Mouse (Mus musculus) Muller cell, postnatal 12 days (primary cell): ENCODE results near the gene Ackr1.
"Not testable (repeated sequence)": the region's sequence is repeated elsewhere in the genome, so short reads cannot be mapped to it uniquely, and the experiment has no call there.

Source experiments
- DNase-seq: peaks from one replicate; pipeline ENCODE4 v3.0.0-alpha.2; 2015; ENCODE audit errors: inconsistent ontology term

Ackr1 gene

GRCm38 (mm10) chr1:173349192-173349591 lies 15.6 kb upstream of the Ackr1 start:
- DNase-seq = no peak

DNA sequence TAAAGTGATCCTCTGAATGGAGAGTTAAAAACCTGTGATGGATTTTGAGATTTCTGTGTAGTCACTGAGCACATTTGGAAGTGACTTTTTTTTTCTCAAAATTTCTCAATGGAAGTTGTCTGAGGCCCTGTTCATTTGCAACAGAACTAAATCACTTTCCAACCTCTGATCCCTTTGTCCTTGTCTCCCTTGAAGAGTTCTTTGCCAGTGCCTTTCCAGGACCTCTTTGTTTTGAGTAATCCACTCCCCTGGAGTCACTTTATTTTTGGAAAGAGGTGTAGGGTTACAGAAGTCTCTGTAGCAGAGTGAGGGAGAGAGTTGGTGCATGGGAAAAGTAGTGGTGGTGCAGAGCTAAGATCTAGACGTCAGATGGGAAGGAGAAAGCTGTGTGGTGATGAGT lies 15.0 kb upstream of the Ackr1 start:
- no peak for DNase-seq

DNA sequence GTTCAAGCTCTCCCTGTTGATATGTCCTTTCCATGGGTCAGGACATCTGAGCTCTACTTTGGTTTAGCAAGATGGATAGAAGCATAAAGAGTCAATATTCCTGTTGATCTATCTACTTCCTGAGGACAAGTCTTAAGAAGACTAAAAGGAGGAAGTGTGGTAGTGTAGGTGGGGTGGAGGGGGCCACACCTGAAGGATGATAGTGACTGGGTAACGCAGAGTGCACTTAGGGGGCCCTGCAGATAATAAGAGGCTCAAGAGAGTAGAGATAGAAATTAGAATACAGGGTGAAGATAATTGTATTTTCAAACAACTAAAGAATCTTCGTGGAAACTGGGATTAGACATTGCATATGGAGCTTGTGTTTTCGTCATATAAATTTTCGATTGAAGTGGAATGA lies 11.6 kb upstream of the Ackr1 start:
- DNase-seq = no peak

DNA sequence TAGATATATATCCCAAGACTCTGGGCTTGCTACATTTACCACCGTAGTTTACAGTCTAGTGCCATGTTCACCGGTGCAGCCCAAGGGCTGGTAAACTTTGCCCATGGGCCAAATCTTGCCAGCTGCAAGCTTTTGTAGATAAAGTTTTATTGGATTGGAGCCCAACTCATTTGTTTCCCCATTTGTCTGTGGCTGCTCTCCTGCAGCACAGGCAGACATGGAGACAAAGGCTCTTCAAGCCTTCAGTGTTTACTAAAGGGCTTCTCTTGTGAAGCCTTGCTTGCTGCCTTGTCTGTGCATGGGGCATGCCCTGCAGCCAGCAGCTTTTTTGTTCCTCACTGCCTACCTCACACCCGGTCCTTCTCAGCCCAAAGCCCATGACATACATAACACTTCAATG lies 10.4 kb upstream of the Ackr1 start:
- DNase-seq = no peak

DNA sequence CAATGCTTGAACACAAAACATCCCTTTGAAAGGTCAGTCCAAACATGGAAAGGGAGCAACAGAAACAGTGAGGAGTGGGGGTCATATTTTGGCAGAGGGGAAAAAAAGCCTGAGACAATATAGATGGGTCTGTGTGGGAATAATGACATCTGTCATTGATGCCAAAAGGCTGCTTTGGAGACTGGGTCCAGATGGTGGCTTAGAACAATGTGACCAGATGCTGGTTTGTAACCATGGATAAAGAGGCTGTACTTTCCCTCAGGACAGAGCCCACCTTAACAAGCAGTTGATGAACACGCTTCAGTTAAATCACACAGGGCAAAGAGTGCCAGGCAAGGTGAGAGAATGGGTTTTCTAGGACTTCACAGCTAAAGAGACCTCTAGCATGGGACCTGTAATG lies 8.9 kb upstream of the Ackr1 start:
- DNase-seq = no peak

- peak; percentile 33 for DNase-seq
Measured at GRCm38 (mm10) chr1:173339543-173339942, 6.0 kb upstream of the Ackr1 start.

DNA sequence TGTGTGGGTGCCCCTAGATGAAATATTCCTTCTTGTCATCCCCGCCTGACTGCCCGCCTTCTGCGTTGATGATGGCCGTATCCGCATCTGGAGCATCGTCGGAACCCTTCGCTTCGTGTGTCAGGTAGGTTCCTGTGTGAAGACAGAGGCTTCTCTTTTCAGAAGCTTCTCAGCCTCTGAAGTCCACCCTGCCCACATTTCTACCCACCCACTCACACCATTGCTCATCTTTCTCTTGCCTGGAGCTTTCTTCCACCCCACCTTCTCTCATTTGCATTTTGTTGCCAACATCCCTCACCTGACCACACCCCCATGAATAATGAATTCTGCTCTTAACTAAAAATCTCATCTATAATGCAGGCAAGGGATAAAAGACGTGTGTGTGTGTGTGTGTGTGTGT lies 3.5 kb upstream of the Ackr1 start:
- DNase-seq = no peak

GRCm38 (mm10) chr1:173335903-173336302 lies 2.4 kb upstream of the Ackr1 start:
- no peak for DNase-seq

DNA sequence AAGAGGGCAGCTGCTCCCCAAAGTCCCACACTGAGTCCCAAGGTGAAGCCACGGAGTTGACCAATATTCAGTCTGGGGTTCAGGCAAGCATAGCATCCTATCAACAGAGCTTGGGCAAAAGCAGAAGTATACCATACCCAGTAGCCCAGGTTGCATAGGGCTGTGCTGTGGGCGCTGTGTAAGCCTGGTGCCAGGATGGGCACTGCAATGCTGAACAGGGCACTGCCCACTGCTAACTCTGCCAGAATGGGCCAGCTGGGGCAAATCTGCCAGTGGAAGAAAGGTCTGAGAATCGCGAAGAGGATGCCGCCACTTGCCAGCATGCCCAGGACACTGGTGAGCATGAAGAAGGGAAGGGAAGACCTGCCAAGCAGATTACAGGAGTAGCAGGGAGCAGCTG lies 1.1 kb downstream of the Ackr1 start:
- DNase-seq = no peak

DNA sequence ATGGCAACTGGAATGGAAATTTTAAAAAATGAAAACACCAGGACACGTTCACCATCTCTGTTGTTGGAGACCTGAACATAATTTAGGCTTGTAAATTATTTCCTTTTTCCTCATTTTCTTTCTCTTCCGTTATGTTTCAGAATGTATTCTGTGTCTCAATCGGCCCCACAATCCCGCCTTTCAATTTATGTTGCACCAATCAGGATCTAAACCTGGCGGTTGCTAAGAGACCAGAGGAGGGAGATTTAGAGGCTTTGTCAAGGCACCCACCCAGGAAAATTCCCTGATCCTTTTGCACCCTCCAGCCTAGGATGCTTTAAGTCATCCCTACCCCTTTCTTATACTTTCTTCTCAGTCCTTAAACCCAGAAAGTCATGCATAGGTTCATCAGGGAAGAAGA lies 3.8 kb downstream of the Ackr1 start:
- DNase-seq = no peak

GRCm38 (mm10) chr1:173329185-173329584 lies 4.4 kb downstream of the Ackr1 start:
- DNase-seq = no peak

GRCm38 (mm10) chr1:173328446-173328845 lies 5.1 kb downstream of the Ackr1 start:
- no peak for DNase-seq

DNA sequence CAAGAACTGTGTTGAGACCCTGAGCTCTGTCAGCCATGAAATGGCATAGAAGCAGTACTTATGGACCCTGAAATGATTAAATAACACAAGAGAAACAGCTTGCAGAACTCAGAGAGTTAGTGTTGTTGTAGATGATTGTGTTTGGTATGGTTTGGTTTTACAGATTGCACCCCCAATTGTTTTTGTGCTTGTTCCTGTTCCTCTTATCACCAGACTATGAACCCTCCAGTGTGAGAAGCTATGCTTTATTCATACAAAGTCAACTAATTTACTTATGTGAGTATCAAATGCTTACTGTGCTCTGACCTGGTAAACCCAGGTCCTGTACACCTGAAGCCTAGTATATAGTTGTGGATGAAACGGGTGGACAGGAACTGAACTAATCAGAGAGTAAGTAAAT lies 7.0 kb downstream of the Ackr1 start:
- no peak for DNase-seq

DNA sequence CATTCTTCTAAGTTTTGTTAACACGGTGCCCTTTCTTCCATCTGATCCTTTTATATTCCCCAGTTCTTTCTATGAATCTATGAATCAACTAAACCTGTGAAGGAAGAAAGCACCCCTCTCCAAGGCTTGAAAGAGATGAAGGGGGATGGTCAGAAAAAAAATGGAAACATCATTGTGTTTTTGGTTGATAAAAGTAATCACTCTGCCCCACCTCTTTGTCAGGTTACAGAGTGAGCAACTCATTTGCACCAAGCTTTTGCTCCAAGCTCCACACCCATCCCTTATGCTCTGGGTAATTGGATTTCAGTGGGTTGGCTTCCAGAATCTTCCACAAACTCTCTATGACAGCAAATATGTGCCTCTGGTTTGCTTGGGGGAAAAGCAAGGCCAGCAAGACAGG lies 8.2 kb downstream of the Ackr1 start:
- no peak for DNase-seq

DNA sequence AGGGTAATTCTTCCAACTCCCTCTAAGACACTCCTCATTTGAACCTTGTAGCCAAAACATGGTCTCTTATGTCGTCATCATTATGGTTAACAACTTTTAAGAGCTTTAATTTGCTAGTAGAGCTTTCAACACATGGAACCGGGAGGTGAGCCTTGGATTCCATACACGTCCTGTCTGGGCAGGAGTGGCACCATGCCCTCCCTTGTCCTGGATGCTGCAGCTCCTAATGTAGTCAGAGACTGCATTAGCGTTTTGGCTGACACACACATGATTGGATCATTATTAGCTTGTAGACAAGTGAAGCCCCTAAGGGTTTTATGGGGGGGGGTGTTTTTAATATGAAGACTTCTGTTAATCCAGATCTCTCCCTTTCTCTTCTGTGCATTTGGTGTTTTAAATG lies 8.6 kb downstream of the Ackr1 start:
- DNase-seq = no peak

GRCm38 (mm10) chr1:173323839-173324585 lies 9.5 kb downstream of the Ackr1 start:
- DNase-seq = no peak

DNA sequence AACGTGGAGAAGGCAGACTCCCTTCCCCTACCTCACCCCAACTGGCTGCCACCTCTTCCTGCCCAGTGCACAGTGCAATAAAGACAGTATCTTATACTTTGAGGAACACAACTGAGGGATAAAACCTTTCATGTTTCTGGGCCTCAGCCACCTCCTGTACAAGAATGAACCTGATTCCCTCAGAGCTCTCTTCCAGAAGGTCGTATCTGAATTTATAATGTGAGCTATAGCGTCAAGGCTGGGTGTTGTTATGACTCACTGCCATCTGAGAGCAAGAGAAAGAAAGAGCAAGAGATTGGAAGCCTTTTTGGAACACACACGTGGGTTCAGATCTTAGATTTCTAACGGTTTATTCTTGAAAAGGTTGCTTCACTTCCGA lies 11.3 kb downstream of the Ackr1 start:
- no peak for DNase-seq

DNA sequence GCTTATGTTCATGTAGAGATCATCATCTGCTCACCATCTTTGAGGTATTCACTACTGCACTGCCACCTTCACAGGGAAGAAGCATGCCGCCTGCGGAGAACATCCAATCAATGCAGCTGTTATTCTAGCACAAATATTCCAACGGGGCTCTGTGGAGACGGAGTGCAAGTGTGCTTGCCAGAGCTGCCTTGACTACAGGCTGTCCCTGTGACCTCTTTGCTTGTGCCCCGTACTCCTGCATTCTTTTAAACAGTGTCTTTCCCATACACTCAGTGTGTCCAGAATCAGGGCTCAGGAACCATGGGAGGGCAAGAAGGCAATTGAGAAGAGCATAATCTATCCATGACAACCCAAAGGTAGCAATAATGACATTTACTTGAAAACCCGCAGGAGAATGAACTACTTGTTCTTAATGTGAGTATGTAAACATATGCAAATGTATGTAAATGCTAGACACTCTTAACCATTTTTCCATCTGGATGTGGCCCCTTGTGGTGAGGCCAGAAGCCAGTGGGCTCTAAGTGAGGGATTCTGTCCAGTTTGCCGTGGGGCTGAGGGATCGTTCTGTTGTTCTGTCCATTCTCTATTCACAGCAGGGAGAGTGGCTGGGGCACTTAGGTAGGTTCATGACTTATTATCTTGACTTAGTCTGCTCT lies 11.8 kb downstream of the Ackr1 start:
- no peak for DNase-seq

- DNase-seq = no peak
Measured at GRCm38 (mm10) chr1:173317925-173318477, 15.5 kb downstream of the Ackr1 start.

DNA sequence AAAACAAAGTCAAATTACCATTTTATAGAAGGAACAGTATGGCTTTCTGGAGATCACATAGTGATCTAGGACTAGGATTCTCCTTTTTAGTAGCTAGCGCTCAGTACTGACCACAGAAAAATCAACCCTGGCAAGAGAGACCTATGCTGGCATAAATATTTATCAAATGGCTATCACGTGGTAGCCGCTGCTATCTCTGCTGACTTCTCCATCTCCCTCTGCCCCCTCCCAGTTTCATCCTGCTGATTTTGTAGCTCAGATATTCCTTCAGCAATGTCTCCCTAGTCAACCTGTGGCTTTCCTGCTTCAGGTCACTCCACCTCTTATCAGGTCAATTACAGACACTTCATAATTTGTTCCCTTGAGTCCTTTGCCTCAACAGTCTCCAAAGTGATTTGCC lies 17.8 kb downstream of the Ackr1 start:
- no peak for DNase-seq

GRCm38 (mm10) chr1:173313535-173314050 lies 20.0 kb downstream of the Ackr1 start:
- not testable (repeated sequence) for DNase-seq

DNA sequence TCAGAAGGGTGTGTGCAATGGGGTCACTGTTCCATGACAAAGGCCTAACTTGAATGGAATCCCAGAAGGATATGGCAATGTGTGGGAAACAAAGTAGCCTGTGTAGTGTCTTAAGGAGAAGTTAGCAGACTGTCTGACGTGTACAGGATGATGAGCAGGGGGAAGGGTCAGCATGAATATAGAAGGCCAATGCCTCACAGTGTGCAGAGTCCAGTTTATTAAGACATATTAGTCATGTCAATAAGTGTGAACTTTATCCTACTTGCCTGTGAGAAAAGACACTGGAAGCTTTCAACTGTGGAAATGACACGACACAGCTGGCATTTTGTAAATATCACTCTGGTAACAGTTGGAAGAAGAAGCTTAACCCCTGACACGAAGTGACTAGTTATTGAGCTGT lies 30.8 kb downstream of the Ackr1 start:
- DNase-seq = not testable (repeated sequence)
